ENCODE assay signal across 8 mouse cellular contexts in the genomic region with DNA sequence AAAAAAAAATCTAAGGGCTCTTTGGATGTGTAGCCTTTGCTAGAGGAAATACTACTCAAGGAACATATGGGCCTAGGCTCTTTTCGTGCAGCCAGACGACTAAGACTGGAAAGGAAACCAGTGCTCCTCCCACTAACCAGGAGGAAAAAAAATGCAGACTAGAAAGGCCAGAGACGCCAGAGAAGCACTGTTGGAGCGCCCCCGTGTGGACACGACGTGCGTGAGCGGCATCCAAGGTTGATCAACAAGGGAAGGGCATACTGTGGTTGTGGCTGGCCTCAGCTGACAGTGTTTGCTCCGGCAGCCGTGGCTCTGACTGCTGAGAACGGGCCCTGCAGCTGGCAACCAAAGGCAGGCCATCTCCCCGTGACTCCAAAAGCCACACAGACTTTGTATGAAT. TPM values are rescaled to one million over a fixed set of nuclear protein-coding genes. Genes with fewer than 3 reads are reported as not detected.
DNase-seq lines count a peak whose midpoint lies in the region; ATAC-seq and TF ChIP-seq lines count a peak whose summit lies in the region.

No protein-coding gene starts in this region.

- DNase-seq in adipocyte (ENCODE audit: low spot score), result peak; percentile 98
- DNase-seq in gastrocnemius, postnatal 10 days, result peak; percentile 97
- DNase-seq in hindlimb bud, embryonic 11.5 days (ENCODE audit: extremely low spot score, low read depth, low spot score), result peak; percentile 87
- DNase-seq in left cerebral cortex, adult 2 months (ENCODE audit: extremely low spot score in 1 of 2, low spot score in 2 of 2), result peak; percentile 91 to 98
- DNase-seq in right cerebral cortex, adult 18-20 months, result peak; percentile 96
- DNase-seq in urinary bladder, adult 2 months (ENCODE audit: low spot score), result peak; percentile 86

- peak; percentile 82 for TF ChIP-seq POLR2A in cortical plate, adult 2 months (IDR thresholded peaks at IDR 0.05; ENCODE audit: extremely low read depth, insufficient read depth, low read length)

- no peak overlapping the region for H3K4me3 ChIP-seq in cortical plate, adult 2 months (ENCODE audit: insufficient read depth, low read length)
- peak overlapping the region; percentile 28; the same call in 1 of the 2 replicates for H3K4me3 ChIP-seq in left cerebral cortex, adult 2 months

- peak; percentile 88 for ATAC-seq in megakaryocyte, adult 5-6 weeks (ENCODE audit: poor library complexity, severe bottlenecking)

- H3K27ac ChIP-seq in cortical plate, adult 2 months (ENCODE audit: insufficient read depth, low read length), result no peak overlapping the region
- H3K27ac ChIP-seq in left cerebral cortex, adult 2 months, result peak overlapping the region; percentile 98

- peaks cover 14% of the 10 kb centered on the region for H3K4me1 ChIP-seq in cortical plate, adult 2 months (ENCODE audit: control insufficient read depth, insufficient read depth, low read length)

- intact Hi-C loops in left cerebral cortex, adult 2 months (cut with DNase I), result loop anchor here (2.0 to 5.0 kb wide), 3 partner anchors 25 to 386 kb away; no protein-coding TSS in a partner anchor

- peak; percentile 92 for TF ChIP-seq CTCF in cortical plate, adult 2 months (IDR thresholded peaks at IDR 0.05; ENCODE audit: extremely low read depth, insufficient read depth, low read length)
- peak; percentile 96 for TF ChIP-seq CTCF in left cerebral cortex, adult 2 months (IDR thresholded peaks at IDR 0.05)

RNA-seq across cellular contexts. Expression of a gene that starts 30.8 kb away (rescaled TPM):
- 1.1 and 1.2 TPM in 2 replicates for polyA plus RNA-seq in cortical plate, adult 2 months (2012; rRNA removed)
- under 1 TPM; 0.14 to 0.29 TPM for total RNA-seq in gastrocnemius, postnatal 10 days (2021)
- total RNA-seq in left cerebral cortex, adult 2 months (2021), result under 1 TPM; 0.30 to 0.32 TPM
- total RNA-seq in megakaryocyte, adult 5-6 weeks (2015), result not detected in 2 replicates
- total RNA-seq in megakaryocyte, adult 5-6 weeks (2017), result not detected in 2 replicates
- 1.8 and 2.8 TPM in 2 replicates for polyA plus RNA-seq in urinary bladder, adult 2 months (2012; rRNA removed)

RNA-seq across cellular contexts. Expression of a gene that starts 42.8 kb away (rescaled TPM):
- polyA plus RNA-seq in cortical plate, adult 2 months (2012; rRNA removed), result 0.40 and 0.46 TPM in 2 replicates
- total RNA-seq in gastrocnemius, postnatal 10 days (2021), result not detected
- total RNA-seq in left cerebral cortex, adult 2 months (2021), result not detected
- not detected in 2 replicates for total RNA-seq in megakaryocyte, adult 5-6 weeks (2015)
- 0.04 TPM in 1 of 2 replicates, not detected in the other for total RNA-seq in megakaryocyte, adult 5-6 weeks (2017)
- 3.4 and 3.9 TPM in 2 replicates for polyA plus RNA-seq in urinary bladder, adult 2 months (2012; rRNA removed)
